Mouse (Mus musculus): Measurements from ENCODE around the gene Nudt4.

GRCm38 (mm10) chr10:95567550-95567949, 3.6 kb upstream of the Nudt4 start:
- TF ChIP-seq CTCF (IDR thresholded peaks at IDR 0.05; ENCODE audit: insufficient read depth, low read depth, low read length) (no peak), POLR2A (IDR thresholded peaks at IDR 0.05; ENCODE audit: insufficient read depth, low read depth, low read length) (no peak)

Measured in olfactory bulb, adult 2 months (tissue).